Mouse (Mus musculus): ENCODE measurements at regions not wholly inside any gene's neighbourhood (a gene's known extent, or its start where the extent isn't known, plus 50 kb on each side); places are given as distances from the start of the nearest gene placed in this dataset.

- TF ChIP-seq CTCF (IDR thresholded peaks at IDR 0.05; ENCODE audit: borderline replicate concordance, control insufficient read depth, extremely low read depth, insufficient read depth, low read length, poor library complexity): no peak
- TF ChIP-seq POLR2A (IDR thresholded peaks at IDR 0.05; ENCODE audit: control insufficient read depth, extremely low read depth, insufficient read depth, low read length, poor library complexity): no peak
Observed at GRCm38 (mm10) chr4:127502621-127503020, 144.6 kb upstream of the Gjb5 start.

All from thymus, adult 2 months (tissue).